Mouse (Mus musculus) kidney, adult 8-10 months (tissue): ENCODE measurements around the gene Trpm3.

ENCODE experiments used
- DNase-seq, 2 experiments: peaks; one replicate each; pipeline ENCODE4 v3.0.0; 2022

Trpm3 gene

DNA sequence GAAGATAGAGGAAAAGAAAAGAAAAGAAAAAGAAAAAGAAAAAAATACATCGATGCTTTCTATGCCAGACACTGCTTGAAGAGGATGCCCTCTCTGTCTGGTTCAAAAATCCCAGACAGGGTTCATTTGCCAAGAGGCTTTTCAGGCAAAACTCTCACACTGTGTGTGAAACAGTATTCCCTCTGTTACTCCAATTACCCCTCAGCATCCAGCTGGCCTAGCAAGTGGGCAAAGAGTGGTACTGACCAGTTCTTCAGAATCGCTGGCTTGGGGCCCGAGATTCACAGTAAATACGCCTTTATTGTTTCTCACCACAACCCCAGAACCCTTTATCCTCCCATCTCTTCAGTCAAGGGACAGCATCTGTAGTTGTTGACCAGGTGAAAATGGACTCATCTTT lies 178.5 kb downstream of the Trpm3 start:
- DNase-seq = no peak

DNA sequence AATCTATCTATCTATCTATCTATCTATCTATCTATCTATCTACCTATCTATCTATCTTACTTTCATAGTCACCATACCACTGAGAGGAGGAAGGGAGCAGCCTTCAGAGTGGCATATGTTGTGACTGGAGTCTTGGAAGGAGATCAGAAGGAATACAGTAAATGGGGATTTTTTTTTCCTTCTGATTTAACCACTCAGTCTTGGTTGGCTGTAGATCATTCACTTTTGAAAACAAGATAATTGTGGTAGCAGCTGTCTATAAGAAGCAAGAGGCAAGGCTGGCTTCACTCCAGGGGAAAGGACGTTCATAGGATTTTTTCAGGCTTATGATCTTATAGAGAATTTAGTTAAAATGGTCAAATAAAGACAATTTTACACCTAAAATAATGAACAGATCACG lies 188.0 kb downstream of the Trpm3 start:
- no peak for DNase-seq

GRCm38 (mm10) chr19:22327226-22327625 lies 188.4 kb downstream of the Trpm3 start:
- no peak for DNase-seq

- no peak for DNase-seq
Measured at GRCm38 (mm10) chr19:22336278-22336677, 197.4 kb downstream of the Trpm3 start.

- peak; percentile 6 to 19 for DNase-seq
Measured at GRCm38 (mm10) chr19:22337468-22337867, 198.6 kb downstream of the Trpm3 start.

DNA sequence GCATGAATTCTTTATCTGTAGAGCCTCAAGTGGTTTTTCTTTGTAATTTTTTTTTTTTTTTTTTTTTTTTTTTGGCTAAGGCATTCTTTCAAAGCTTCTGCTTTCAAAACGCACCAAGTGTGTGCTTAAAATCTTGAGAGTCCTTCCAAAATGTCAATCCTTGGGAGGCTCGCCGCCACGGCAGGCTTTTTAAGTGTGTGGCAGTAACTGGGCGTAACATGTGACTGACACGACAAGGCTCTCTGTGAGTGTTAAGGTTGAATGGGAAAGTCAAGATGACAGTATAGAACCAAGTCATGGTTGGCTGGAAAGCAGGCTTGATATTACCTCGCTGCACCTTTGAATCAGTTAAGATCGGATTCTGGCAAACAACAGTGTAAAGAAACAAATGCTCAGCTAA lies 200.1 kb downstream of the Trpm3 start:
- no peak for DNase-seq

DNA sequence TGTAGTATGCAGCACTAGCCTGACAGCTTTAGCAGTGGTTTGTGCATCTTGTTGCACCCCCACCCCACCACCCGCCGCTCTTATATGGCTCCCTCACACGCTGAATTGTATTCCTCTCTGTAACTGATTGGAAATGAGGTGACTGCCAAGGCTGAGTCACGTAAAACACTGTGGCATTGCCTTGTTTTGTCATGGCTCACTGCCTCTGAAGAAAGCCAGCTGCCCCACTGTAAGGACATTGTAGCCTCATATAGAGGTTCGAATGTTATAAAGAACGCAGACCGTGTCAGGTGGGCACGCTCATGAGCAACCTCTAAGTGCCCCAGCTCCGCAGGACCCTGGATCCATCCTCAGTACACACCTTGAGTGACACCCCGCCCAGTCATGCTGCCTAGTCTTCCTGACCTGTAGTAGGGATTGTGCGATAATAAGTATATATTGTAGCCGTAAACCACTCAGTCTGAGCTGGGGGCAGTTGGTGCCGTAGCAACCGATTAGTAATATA lies 215.2 kb downstream of the Trpm3 start:
- DNase-seq = no peak

GRCm38 (mm10) chr19:22386890-22387289 lies 248.0 kb downstream of the Trpm3 start:
- no peak for DNase-seq

GRCm38 (mm10) chr19:22394700-22395099 lies 255.9 kb downstream of the Trpm3 start:
- no peak for DNase-seq

DNA sequence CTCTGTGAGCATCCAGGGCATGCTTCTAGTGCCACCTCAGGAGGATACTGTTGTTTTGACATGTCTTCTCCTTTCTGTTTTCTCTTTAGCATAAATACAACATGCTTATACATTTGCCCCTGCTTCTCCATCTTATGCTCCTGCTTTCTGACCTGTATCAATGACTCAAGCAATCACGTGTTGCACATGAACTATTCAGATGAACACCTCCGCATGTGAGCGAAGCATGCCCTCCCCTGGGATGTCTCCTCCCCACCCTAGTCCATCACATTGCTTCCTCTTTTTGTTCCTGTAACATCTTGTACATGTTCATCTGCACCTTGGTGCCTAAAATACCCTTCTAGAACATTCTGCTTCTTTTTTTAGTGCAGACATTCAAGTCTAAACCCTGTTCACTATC lies 265.2 kb downstream of the Trpm3 start:
- no peak for DNase-seq

DNA sequence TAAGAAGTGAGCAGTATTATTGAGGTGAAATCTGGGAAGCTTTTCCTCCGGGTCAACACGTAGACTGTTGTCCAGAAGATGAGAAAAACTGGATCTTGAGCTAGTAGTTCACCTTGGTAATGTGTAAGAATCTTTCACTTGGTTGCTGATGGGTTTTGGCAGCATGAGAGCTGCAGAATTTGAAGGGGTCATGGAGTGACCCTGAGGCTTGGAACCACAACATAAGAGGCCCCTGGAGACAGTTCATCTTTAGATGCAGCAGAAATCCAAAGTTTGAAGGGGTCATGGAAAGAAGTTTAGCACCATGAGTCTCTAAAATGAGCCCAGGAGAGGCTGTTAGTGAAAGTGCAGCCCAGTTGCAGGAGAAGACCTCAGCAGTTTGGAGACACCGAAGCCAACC lies 279.4 kb downstream of the Trpm3 start:
- DNase-seq = no peak

- no peak for DNase-seq
Measured at GRCm38 (mm10) chr19:22437207-22437606, 298.4 kb downstream of the Trpm3 start.

DNA sequence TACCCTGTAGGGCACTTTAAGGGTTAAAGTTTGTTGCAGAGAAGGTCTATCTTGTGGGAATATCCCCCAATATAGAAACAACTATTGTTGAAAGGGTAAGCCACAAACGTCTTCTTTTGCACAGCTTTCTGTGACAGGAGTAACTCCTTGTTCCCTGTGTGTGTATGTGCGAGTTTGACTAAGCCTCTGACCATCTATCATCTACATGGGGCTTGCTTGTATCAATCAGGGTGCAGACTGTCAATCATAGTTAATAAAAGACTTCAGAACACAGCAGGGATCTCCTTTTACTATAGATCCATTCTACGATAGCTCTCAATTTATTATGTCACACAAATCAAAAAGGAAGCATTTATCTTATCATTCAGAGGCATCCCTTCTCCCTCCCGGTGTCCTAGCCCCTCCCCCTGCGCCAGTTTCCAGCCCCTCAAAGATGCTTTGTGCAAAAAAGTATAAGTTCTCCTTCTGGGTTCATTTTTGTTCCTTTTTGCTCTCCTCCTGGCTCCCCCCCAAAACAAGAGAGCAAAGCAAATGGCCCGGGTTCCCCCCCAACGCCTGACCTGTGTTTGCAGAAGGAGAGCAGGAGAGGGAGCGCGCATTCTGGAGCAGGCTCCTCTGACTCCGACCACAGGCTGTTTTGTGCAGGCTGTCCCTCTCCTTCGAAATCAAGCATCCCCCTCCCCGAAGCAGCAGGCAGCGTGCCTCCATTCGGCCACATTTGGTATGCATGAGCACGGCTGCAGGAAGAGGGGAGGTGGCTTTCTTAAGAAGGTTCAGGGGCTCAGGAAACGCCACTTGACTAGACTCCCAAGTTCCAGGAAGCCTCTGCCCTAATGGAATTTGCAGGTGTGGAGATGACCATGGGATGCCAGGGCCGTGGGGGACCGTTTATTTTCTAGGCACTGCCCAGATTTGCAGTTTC lies 308.8 kb downstream of the Trpm3 start:
- DNase-seq = no peak

- no peak for DNase-seq
Measured at GRCm38 (mm10) chr19:22448340-22449288, 309.8 kb downstream of the Trpm3 start.

GRCm38 (mm10) chr19:22451290-22451689 lies 312.4 kb downstream of the Trpm3 start:
- no peak for DNase-seq

DNA sequence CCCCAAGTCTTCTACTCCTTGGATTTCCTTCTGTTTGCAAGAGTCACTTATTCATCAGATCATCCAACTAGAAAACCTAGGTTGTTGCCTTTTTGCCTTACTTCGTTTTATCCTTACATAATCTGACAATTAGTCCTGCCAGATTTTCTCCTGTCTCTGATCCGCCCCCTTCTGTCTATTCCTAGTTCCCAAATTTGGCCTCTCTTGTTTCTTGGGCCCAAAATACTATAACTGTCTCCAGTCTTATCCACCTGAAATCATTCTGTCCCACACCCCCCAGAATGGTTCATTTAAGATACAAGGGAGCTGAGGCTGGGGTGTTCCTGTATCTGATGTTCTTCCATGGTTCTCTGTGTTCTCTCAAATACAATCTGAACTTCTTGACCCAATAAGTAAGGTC lies 318.1 kb downstream of the Trpm3 start:
- no peak for DNase-seq

GRCm38 (mm10) chr19:22462043-22462442 lies 323.2 kb downstream of the Trpm3 start:
- no peak for DNase-seq

GRCm38 (mm10) chr19:22463506-22463905 lies 324.7 kb downstream of the Trpm3 start:
- no peak for DNase-seq

- DNase-seq = no peak
Measured at GRCm38 (mm10) chr19:22469608-22470007, 330.8 kb downstream of the Trpm3 start.

DNA sequence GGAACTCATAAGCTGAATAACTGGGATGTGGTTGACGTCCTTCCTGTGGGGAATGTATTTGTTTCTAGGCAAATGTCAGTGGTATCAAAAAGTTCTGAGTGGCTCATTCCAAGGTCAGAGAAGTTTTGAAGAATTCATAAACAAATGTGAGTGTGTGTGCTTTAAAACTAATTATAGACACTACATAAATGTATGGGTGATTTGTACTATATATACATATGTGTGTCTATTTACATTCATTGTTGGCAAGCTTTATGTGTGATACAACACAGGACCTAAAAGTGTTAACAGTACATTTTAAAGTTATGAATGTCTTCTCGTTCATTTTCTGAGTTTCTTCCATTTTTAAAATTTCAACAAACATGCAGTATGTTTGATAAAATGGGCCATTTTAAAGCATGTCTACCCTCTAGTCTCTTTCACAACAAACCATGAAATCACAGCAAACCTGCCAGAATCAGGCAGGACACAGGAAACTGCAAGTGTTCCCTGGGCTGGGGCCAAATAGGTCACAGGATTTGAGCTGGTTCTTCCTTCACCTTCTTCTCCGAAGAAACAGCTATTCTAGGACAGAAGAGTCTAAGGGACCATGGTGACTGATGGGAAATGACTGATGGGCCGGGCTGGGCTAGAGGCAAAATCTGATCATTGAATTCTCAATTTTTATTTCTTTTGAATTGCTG lies 334.3 kb downstream of the Trpm3 start:
- no peak for DNase-seq

GRCm38 (mm10) chr19:22478295-22478989 lies 339.6 kb downstream of the Trpm3 start:
- DNase-seq = no peak

GRCm38 (mm10) chr19:22503469-22503868 lies 364.6 kb downstream of the Trpm3 start:
- no peak for DNase-seq
